Mouse (Mus musculus) cerebellum, adult 8-10 months (tissue): ENCODE measurements around the gene Eef2k.
A peak's percentile ranks its signal among the peaks of the same experiment; 100 is the strongest.
"Not testable (repeated sequence)": the region's sequence is repeated elsewhere in the genome, so short reads cannot be mapped to it uniquely, and the experiment has no call there.

Experiments used
- DNase-seq: peaks from one replicate; pipeline ENCODE4 v3.0.0; 2022

Gene Eef2k

DNA sequence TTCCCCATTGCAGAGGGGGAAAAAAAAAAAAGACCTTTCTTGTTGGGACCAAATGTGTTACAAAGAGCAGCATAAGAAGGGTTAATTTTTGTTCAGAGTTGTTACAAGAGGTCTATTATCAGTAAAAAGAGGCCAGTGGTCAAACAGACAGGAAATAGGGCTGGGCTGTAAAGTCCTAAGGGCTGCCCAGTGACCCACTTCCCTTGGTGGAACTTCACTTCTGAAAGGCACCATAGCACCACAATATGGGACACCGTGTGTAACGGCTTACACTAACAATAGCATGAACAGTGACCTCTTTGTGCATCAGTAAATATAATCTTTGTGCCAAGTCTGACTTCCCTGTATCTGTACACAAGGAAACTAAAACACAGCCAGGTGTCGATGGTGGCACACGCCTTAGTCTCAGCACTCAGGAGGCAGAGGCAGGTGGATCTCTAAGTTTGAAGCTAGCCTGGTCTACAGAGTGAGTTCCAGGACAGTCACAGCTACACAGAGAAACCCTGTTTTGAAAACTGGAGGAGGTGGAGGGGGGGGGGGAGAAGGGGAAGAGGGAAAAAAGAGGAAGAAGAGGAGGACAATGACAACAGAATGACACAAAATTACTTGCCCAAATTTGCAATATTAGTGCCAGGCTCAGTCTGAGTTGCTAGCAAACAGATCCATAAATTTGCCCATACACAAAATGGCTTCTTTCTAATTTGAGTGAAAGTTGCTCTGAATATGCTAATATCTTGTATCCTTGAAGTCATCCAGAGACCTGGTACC is 41.1 kb downstream of the Eef2k start:
- no peak for DNase-seq

DNA sequence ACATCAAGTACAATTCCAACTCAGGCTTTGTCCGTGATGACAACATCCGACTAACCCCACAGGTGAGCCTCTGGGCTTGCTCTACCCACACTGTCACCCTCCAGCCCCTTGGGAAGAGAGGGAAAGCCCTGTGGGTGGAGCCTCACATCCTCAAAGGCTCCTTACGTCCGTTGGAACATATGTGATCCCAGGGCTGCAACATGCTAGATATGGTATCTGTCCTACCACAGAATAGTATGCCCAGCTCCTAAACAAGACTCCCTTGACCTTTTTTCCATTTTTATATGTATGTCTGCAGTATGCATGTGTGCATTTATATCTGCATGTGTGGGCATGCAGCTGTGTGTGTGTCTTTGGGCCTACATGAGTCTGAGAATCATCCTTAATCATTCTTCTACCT is 42.1 kb downstream of the Eef2k start:
- DNase-seq, result no peak

DNA sequence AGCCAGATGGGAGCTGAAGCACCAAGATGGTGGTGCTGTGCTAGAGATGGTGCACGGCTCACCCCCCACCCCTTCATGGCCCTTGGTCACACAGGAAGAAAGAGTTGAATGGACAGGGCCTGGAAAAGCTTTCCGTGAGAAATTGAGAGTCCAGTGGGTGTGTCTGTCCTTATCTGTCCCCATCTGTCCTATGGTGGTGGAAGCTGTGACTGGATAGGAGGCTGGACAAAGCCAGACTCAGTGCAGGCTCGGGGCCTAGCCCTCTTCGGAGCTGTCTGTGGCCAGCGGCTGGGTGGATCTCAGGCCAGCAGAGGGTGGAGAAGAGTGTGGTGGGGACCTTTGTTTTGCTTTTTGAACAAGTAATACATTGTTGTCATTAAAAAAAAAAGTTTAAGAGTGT is 50.5 kb downstream of the Eef2k start:
- no peak for DNase-seq

DNA sequence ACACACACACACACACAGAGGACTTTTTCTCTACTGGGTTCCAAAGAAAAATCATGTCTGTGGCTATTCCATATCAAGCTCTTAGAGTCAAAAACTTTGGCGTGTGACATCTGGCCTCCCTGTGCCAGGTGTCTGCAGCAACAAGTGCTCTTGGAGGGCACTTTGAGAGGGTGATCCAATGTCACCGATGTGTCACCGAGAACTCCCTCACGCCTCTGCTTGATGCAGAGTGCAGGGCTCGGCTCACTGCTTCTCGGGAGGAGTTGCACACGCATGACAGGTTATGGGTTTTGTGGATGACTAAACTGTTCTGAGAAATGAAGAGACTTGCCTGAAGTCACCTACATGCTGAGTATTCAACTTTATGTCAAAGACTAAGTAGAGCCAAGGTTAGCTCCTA is 54.4 kb downstream of the Eef2k start:
- no peak for DNase-seq

DNA sequence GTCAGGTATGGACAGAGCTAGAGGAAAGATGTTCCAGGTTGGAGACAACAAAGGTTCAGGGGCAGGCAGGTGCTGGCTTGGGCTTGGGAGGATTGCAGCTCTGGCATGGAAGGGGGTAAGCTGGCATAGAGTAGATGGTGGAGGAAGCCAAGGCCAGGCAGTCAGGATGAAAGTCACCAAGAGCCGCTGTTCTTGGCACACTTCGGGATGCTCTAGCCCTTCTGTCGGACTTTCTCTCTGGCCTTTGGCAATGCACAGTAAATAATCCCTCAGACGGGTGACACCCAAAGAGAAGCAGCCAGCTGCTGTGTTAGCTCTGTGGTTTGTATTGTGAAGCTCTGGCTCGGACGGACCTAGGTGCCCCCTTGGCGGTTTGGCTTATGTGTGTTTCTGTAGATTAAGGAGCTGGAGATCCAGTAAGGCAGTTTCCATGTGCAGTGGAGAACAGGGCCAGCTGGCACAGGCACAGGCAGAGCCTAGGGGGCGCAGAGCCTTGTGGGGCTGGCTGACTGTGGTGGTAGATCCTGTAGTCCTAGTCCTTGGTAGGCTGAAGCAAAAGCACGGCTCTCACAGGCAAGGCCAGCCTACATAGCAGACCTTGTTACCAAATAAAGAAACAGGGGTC is 55.2 kb downstream of the Eef2k start:
- DNase-seq, result peak; percentile 43

DNA sequence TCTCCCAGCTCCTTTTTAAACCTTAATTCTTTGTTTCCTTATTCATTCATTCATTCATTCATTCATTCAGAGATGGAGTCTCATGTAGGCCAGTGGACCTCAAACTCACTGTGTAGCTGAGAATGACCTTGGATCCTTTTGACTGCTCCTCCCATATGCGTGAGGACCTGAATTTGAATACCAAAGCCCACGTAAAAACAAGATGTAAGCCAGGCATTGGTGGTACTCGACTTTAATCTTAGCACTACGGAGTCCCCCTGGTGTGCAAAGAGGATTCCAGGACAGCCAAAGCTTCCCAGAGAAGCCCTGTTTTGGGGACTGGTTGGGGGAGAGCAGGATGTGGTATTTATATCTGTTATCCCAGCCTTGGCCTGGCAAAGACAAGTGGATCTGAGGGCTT is 57.6 kb downstream of the Eef2k start:
- DNase-seq, result no peak

DNA sequence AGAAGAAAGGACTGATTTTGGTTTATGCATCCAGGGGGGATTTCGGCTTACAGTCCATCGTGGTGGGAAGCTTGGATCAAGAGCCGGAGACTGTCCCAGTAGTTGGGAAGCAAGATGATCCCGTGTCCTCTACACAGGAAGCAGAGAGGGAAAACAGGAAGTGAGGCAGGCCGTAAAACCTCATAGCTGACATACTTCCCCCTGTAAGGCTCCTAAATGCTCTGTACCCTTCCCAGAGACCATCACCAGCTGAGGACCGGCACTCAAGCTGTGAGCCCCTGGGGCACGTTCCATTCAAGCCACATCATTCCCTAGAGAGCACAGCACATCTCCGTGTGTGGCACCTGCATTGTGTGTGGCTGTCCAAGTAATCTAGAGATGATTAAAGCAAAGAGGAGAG is 59.1 kb downstream of the Eef2k start:
- no peak for DNase-seq

DNA sequence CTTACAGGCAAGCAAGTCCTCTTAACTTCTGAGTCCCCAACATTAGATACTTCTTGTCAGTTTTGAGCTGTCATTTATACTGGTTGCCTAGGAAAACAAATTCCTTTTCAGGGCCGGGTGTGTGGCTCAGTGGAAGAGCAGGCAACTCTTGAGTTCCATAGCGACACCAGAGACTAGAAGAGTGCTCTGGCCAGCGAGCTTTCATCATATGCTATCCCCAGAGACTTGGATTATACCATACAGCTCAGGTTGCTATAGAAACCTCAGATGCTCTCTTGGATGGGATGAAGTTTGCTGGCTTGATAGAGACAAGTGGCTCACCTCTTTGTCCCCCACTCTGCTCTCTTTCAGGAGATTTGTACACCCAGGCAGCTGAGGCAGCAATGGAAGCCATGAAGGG is 60.3 kb downstream of the Eef2k start:
- no peak for DNase-seq

DNA sequence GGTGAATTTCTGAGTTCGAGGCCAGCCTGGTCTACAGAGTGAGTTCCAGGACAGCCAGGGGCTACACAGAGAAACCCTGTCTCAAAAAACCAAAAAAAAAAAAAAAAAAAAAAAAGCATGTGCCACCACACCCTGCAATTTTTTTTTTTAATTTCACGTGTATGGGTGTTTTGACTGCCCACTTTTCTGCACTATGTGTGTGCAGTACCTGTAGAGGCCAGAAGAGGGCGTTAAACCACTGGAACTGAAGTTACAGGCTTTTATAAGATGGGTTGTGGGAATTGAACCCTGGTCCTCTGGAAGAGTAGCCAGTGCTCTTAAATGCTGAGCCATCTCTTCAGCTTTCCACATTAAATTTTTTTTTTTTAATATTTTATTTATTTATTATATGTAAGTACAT is 67.5 kb downstream of the Eef2k start:
- DNase-seq, result not testable (repeated sequence)

DNA sequence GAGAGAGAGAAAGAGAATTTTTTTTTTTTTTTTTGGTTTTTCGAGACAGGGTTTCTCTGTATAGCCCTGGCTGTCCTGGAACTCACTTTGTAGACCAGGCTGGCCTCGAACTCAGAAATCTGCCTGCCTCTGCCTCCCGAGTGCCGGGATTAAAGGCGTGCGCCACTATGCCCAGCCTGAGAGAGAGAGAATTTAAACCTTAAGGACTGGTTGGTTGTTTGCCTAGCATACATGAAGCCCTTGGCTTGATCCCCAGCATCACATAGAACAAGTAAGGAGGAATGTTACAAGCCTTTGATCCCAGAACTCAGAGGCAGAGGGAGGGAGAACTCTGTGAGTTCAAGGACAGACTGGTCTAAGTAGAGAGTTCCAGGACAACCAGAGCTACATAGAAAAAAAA is 68.6 kb downstream of the Eef2k start:
- DNase-seq, result not testable (repeated sequence)

DNA sequence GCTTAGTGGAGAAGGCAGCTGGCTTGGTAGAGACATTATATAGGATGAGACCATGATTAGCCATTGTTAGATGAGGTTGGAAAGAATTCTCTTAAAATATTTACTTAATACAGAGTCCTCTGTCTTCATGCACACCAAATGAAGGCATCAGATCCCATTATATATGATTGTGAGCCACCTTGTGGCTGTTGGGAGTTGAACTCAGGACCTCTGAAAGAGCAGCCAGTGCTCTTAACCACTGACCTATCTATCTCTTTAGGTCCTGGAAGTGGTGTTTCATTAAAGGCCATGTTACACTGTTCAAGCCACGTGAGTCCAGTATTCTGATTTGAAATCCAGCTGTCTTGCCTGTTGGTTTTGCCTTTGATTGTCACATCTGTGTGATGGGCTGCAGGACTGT is 70.7 kb downstream of the Eef2k start:
- DNase-seq, result no peak

DNA sequence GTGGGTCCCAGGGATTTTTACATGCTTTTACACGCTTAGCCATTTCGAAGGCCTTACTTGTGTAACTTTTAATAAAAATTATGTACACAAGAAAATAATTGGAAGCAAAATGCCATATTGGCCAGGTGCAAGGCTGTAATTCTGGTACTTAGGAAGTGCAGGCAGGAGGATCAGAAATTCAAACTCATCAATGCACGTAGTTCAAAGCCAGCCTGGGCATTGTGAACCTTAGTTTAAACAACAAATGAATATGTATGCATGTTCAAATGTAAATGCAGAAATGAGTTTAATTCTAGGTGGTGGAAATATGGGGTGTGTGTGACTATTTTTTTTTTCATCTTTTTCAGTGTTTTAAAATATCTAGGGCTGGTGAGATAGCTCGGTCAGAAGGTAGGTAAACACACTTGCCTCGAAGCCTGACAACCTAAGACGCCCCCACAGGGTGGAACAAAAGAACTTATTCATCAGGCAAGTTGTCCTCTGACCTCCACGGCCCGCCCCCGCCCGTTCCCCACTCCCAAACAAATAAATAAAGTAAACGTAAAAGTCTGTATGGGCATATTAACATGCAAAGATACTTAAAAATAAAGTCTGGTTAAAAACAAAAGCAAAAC is 73.7 kb downstream of the Eef2k start:
- no peak for DNase-seq

DNA sequence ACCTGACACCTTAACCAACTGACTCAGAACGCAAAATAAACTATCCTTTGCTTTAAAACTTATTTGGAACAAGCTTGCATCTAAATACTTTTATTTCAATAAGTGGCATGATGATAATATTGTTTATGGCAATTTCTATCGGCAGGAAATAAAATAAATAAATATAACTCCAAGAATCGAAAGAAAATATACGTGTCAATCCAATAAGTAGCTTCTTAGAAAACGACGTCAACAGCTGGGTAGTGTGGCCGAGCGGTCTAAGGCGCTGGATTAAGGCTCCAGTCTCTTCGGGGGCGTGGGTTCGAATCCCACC is 74.6 kb downstream of the Eef2k start:
- no peak for DNase-seq

DNA sequence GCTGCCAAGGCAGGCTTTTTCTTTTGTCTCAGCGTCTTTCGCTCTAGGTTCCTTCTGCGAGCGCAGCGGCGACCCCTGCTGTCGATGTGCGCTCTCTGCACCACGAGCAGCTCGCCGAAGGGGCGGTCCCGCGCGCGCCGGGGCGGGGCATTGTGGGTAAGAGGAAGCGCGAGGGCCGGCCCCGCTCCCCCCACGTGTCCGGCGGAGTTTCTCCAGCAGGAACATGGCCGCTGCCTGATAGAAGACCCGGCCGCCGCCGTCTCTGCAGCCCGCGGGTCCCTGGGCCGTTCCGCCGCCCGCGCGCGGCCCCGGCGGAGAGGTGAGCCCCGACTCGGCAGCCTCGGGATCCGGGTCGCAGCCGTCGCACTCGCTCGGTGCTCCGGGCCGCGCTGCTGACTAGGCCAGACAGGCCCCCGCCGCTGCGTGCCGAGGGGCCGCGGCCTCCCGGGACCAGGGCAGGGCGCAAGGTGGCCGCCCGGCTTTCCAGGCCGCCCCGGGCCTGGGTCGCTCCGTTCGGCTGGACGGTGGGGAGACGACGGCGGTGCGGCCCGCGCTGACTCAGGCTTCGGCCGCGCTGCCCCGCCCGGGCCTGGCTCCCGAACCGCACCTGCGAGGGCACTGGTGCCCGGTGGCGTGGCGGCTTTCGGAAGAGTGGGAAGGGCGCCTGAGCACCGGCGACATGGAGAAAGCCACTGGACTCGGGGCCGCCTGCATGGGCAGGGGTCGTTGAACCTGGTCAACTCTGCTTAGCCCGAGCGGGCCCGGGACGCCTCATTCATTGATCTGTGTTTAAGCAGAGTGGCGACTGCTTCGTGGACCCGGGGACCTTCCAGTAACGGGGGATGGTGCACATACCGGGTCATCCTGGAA is 75.2 kb downstream of the Eef2k start, which contains the start of gene Polr3e:
TSS of gene Polr3e (plus strand) at position 153 of the 870 bp plus-strand sequence.
- DNase-seq, result peak; percentile 100

DNA sequence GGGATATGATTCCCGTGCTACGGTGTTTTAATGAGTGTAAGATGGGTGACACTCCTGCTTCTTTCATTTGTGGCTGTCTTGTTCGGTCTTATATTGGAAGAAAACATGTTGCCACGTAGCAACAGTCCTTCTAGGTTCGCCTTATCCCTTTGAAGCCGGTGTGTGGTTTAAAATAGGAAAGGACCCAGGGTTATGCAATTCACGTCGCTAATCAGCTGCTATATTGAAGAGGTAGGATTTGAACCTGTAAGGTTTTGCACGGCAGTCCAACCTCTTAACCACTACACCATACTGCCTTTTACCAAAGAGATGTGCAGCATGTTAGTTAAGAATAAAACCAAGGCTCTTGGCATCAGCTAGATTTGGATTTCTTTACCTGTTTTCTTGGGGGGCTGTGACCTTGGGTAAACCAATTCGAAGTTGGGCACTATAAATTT is 75.9 kb downstream of the Eef2k start:
- DNase-seq, result peak; percentile 64

DNA sequence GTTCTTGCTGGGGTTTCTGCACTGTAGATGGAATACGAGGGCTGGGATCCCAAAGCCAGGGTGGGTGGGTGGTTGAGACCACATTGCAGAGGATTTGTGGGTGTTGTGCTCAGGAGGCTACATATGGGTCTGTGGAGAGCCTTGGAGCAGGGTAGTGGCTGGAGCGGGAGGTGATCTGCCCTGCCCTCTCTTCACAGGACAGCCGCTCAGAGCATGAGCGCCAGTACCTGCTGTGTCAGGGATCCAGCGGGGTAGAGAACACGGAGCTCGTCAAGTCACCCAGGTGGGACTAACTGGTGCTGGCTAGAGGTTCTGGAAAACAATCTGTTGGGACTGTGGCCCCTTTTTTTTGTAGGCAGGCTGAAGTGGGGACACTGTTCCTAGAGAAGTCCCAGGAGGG is 90.5 kb downstream of the Eef2k start:
- DNase-seq, result no peak

DNA sequence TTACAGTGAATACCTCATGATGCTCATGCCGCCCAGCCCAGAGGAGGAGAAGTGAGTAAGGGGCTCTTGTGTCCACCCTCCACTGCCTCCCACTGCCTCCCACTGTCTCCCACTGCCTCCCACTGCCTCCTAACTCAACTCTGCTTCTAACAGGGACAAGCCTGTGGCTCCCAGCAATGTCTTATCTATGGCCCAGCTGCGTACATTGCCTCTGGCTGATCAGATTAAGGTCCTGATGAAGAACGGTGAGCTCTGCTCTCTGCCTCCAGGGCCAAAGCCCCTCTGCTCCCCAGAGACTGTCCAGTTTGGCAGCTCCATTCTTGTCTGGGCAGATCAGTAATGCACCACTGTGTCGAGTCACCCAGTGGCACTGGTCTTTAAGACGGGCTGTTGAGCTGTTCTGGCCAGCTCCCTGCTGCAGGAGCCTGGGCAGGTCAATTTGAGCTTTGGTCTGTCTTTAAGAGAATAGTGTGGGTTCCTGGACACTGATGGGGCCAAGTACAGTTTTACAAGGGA is 91.1 kb downstream of the Eef2k start:
- no peak for DNase-seq

DNA sequence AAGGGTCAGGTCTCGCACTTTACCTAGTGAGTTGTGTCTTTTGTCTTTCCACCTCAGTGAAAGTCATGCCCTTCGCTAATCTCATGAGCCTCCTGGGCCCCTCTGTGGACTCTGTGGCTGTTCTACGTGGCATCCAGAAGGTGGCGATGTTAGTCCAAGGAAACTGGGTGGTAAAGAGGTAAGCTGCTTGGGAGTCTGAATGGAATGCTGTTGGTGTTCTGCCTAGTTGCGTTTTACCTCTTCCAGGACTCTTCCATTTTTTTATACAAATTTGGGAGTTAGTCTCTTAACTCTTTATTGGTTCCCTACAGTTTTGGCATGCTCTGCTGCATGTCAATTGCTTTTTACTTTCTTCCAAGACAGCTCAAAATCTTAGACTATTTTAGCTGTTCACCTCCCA is 92.1 kb downstream of the Eef2k start:
- peak; percentile 35 for DNase-seq

DNA sequence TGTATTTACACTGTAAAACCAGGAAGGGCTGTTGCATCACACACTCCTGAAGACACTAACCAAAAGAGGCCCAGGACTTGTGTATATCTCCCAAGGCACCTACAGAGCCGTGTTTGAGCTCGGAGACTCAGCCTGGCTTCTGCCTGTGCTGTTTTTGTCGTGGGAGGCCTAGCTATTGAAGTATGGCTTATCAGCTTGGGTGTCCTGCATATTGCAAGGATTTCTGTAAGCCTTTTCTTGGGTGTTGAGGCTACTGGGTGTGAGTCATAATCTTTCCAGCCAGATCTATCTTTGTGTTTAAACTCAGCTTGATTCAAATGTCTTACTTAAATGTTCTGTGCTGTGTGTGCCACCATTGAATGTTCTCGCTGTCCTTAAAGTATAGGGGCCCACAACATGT is 93.9 kb downstream of the Eef2k start:
- DNase-seq, result no peak

DNA sequence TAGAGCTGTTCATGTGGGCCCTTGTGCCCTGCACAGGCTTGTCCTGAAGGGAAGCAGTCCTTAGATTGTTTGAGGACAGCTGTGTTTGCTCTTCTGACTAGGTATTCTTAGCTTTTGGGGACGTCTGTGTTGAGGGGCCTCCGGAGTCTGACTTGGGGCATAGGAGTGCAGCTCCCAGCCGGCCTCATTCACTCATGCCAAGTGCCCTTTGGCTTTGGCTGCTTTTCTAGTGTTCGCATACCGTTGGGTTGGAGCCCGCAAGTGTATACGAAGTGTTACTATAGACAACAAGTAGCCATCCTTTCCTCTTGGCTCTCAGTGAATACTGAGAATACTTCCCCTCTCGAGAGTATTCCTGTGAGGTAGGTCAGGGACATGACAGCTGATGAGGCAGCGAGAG is 95.6 kb downstream of the Eef2k start:
- no peak for DNase-seq

DNA sequence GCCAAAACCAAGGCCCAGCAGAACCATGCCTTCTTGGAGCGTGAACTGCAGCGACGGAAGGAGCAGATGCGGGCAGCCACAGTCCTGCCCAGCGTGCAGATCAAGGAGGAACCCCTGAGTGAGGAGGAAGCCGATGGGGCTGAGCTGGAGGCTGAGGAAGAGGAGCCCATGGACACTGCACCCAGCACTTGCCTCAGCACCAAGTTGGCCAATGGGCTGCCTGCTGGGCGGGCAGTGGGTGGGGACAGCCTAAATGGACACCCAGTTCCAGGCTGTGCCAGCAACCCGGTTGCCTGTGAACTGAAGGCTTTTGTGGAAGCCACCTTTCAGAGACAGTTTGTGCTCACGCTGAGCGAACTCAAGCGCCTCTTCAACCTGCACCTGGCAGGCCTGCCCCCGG is 97.7 kb downstream of the Eef2k start:
- DNase-seq, result no peak

DNA sequence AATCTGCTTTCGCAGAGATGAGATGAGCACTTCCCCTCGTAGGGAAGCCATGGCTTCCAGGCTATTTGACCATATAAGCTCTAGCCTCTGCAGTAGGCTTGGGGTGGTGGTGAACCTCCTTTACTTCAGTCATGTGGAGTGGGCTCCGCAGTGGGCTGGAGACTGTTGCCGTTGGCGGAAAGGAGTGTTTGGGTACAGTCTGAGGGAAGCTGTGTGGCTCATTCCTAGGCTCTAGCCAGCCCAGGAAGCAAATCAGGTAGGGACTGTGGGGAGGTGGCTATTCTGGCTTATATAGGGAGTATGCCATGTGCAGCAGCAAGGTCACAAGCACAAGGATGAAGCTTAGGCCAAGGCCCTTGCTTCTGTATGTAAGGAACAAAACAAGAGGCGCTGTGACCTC is 98.6 kb downstream of the Eef2k start:
- no peak for DNase-seq

DNA sequence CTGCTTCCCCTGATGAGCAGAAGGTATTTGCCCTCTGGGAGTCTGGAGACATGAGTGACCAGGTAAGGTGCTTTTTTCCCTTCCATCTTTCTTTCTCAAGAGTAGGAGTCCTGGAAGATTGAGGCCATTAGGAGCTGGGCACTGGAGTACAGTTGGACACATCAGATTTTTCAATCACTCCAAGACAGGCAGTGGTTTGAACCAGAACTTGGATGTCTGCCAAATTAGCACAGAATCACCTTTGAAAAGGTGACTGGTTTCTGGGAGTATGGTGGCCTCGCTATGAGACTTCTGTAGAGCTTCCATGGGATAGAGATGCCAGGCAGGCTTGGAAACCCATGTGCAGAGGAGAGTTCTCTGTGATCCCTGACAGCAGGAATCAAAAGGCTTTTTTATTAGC is 99.9 kb downstream of the Eef2k start:
- DNase-seq, result no peak
